Mouse (Mus musculus) mesoderm, embryonic 11.5 days (tissue): Measurements from ENCODE around the gene Bcl2l14.

Source experiments
- DNase-seq: peaks from one replicate; pipeline ENCODE4 v3.0.0-alpha.2; 2012; ENCODE audit warnings: low read depth, low spot score

Bcl2l14 gene

DNA sequence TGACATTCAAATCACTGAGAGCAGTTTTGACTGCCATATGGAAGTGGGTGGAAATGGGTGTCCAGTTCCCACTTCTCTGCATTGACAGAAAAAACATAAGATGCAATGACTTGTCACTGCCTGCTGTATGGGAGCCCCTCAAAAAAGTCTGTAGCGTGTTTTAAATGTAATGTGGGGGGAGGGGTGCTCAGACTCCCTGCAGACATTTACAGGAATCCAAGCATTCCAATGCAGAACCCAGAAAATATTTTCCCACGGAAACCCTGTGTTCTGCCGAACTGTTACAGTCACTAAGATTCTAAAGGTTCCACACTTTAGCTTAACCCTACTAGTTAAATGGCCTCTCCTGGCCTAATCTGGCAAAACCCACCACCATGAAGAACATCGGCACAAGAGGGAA, at the start of gene Bcl2l14:
Bcl2l14 (plus strand) TSS at position 301 of the 400 bp plus-strand sequence.
- no peak for DNase-seq

DNA sequence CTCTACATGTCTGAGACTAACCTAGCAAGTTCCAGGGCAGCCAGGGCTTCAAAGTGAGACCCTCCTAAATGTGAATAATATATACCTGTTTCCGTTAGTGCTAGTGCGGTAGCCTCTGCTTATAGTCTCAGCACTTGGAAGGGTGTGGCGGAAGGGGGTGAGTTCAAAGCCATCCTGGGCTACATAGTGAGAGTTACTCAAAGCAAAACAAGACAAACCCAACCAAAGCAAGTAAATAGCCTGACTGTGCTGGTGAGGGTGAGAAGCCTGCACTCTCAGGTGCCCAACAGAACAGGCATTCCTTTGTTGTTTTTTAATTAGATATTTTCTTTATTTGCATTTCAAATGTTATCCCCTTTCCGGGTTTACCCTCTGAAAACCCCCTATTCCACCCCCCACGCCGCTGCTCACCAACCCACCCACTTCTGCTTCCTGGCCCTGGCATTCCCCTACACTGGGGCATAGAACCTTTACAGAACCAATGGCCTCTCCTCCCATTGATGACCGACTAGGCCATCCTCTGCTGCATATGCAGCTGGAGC, 47.5 kb upstream of the Bcl2l14 start:
- DNase-seq, result no peak

DNA sequence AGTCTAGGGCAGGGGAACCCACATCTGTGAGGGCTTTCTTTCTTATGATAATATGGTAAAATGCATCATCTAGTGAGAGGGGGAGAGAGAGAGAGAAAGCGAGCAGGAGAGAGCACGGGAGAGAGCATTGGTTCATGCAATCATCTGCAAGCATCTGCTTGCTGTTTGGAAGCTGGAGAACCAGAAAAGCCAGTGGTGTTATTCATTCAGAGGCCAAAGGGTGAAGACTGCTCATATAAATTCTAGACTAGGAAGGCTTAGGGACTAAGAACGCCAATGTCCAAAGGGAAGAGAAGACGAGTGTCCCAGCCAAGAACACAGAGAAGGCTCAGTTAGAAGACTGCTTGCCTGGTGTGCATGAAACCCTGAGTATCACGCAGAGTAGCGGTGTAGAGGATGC, 43.2 kb upstream of the Bcl2l14 start:
- DNase-seq, result no peak

- DNase-seq, result no peak
These were observed 42.4 kb upstream of the Bcl2l14 start for GRCm38 (mm10) chr6:134353751-134354150.

- DNase-seq, result no peak
These were observed 38.5 kb upstream of the Bcl2l14 start for GRCm38 (mm10) chr6:134357570-134357969.

DNA sequence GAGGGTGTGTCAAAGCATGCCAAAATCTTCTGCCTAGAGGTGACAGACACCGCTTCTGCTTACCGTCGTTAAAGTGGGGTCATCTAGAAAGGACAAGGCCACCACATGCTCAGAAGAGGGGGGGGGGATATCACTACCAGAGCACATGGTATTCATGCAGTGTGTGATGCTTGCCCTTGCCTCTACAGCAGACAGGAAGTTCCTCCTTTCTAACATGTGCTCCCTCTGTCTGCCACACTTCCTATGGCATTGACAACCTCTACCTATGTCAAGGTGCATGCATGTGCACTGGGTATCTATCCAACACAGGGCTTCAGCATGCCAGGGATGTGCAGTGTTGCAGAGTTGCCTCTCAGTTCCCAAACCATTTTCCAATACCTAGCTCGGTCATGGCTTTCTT, 36.0 kb upstream of the Bcl2l14 start:
- DNase-seq, result no peak

DNA sequence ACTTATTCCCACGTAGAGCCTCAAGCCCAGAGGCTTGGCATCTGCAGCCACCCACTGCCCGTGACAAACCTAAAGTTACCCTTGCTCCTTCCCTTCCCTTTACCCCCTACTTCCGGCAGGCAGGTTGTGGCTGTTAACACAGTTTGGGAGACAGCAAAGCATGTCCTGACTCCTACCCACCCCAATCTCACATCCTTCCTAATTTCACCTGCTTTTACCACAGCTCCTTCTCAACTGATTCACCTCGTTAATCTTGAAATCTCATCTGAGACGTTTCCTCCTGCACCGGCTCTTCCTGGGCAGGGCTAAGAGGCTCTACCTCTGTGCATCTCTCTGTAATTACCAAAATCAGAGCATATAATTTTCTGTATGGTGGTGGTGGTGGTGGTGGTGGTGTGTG, 31.5 kb upstream of the Bcl2l14 start:
- no peak for DNase-seq

DNA sequence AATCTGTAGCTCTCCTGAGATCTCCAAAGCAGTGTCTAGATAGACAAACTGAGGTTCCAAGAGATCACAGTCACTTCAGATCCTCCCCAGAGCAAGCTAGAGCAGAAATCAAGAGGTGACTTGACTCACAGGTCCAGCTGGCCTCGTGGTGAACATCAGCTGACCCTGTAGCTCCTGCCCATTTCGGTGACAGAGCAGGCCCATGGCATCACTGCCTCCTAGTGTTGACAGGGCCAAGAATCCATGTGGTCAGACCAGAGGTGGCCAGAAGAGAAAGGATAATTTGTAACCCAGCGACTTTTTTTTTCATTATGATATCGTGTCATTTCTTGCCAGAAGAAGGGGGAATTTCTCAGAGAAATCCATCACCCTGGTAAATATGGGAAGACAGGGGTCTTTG, 30.2 kb upstream of the Bcl2l14 start:
- DNase-seq, result no peak

GRCm38 (mm10) chr6:134366366-134367351, 29.5 kb upstream of the Bcl2l14 start:
- no peak for DNase-seq

DNA sequence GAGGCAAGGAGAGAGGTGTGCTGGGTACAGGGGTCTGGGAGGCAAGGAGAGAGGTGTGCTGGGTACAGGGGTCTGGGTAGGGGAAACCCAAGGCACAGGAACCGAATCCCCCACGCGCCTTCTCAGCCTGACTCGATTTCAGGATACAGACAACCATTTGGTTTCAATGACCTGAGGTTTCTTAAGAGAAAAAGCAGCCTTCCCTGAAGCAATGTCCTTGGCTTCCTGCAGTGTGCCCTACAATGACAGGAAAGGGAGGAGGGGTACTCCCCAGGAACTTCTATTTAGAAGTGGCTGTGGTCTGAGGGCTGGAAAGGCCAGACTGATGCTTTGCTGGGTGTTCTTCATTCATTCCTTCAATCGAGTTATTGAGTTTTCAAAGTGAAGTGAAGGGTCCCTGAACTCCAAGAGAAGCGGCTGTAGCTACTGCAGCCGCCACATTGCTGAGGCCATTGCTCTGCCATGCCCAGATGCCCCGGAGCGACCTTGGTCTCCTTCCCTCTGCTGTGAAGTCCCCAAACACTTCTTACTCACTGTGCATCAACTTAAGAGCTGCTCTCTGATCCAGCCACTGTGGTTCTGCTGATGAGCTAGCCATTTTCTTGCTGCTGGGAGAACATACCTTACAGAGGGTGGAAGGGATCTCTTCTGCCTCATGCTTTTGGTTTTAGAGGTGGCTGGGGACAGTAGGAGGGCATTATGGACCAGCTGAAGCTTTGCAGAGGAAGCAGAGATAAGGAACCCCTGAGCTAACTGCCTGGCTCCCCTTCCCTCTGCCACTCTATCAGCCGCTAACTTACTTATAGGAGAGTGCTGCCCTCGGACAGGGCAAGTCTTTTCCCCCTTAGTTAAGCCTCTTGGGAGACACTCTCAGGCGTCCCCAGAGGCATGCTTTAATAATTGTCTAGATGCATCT, 28.5 kb upstream of the Bcl2l14 start:
- DNase-seq, result no peak

- DNase-seq, result no peak
These were observed 23.2 kb upstream of the Bcl2l14 start for GRCm38 (mm10) chr6:134372946-134373345.

DNA sequence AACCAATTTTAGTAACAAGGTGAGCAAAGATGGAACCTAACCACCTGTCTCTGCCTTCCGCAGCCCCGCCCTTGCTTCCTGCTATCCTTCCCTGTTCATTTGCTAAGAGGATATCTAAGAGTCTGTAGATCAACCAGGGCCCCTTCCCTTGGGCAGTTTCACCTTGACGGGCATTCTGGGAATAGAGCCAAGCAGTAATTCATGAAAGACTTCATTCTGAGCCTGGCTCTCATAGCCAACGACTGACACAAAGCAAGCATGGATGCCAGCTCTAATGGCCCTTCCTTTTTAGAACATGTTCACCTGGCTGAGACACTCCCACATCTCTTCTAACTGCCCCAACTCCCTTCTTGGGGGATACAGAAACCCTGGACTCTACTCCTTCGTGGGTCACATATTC, 18.9 kb upstream of the Bcl2l14 start:
- DNase-seq, result no peak

DNA sequence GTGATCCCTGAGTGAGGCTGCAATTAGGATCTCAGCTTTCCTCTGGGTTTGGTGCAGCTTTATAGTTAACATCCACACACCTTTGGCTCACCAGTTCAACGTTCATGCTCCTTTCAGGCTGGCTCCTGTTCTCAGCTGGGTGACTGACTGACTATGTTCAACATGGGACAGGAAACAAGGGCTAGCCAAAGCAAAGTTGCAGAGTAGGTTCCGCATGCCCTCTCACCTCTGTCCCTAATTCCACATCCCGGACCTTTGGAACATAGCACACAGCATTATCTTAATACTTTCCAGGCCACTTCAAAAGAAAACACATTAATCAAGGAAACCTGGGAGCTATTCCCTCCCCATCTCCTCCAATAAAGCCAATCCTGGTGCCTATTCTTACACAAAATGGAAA, 18.3 kb upstream of the Bcl2l14 start:
- no peak for DNase-seq

DNA sequence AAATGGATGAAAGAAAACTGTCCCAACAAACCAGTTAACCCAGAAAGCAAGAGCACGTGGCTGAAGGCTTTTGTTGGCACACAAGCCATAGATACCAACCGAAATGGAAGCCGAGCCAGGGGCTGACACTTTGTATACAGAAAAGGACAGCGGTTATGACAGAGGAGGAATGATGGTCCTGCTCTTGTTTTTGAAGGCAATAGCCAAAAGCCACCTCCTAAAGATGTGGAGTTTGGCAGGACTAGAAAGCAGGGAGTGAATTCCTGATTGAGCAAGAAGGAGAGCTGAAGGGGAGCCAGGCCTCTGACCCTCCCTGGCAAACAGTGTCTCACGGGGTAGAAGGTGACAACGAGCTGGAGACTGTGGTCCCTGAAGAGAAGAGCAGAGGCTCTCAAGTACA, 14.7 kb upstream of the Bcl2l14 start:
- DNase-seq, result no peak

GRCm38 (mm10) chr6:134385931-134386330, 10.2 kb upstream of the Bcl2l14 start:
- no peak for DNase-seq

GRCm38 (mm10) chr6:134387396-134387795, 8.7 kb upstream of the Bcl2l14 start:
- no peak for DNase-seq

- DNase-seq, result no peak
These were observed 7.6 kb upstream of the Bcl2l14 start for GRCm38 (mm10) chr6:134388424-134389110.

DNA sequence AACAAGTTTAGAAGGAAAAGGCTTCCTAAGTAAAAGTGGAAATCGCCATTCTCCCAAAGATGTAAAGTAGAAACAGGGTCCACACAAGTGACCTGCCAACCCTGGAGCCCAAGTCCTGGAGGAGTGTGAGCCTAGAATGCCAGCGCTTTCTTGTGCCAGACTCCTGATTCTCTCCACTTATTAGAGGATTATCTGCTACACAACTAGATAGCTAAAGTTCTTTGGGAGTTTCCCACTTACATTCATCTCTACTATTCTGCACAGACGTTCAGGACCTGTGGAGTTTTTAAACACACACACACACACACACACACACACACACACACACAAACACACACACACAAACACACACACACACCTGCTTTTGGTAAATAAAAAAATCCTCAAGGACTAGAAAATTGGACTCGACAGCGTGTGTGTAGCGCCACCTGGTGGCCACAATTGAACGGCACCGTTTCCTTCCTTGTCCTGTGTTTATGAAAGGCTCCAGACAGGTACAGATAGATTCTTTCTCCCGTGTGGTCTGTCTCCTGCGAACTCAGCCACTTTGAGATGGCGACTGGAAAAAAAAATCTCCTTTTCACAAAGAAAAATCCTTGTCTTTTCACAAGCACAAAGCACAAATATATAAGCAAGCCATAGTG, 6.7 kb upstream of the Bcl2l14 start:
- peak; percentile 85 for DNase-seq

GRCm38 (mm10) chr6:134389917-134390316, 6.2 kb upstream of the Bcl2l14 start:
- DNase-seq, result no peak

DNA sequence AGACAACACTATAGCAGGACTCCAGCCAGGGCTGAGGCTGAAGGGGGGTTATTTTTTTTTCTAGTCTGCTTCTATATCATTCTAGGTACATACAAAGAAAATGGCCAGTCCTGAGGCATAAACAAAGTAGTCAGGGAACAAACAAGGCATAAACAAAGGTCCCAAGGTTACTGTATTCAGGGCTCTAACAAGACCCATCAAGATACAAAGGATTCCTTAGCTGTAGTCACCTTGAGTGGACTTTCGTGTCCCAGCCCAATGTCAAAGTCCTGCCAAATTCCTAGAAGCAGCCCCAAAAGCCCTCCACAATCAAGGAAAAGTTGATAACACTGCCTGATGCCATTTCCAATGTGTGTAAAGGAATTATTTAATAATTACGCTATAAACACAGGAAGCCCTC, 5.3 kb upstream of the Bcl2l14 start:
- no peak for DNase-seq
